Comparison of ENCODE assay signal across 20 mouse cellular contexts in genomic region chr8:107153326-107154210, GRCm38 (mm10). TPM values are rescaled to one million over a fixed set of nuclear protein-coding genes. Genes with fewer than 3 reads are reported as not detected.
DNase-seq lines count a peak whose midpoint lies in the region; ATAC-seq and TF ChIP-seq lines count a peak whose summit lies in the region.
"Had no signal": no experiment of that assay in that cellular context is flagged by ENCODE, and none has a peak within 500 bp of the region (broad histone marks: within the 10 kb centered on the region; RNA-seq: fewer than 3 reads in every experiment).

No protein-coding gene starts in this region.

- no peak for ATAC-seq in hindbrain, embryonic 11.5 days (ENCODE audit: low FRiP score)
- ATAC-seq: forebrain, embryonic 16.5 days; hindbrain, postnatal 0 days; midbrain, embryonic 16.5 days had no signal

- 93% methylated on average over 14 of the region's 14 CpGs for WGBS in hindbrain, embryonic 11.5 days

- H3K79me2 ChIP-seq in myocyte (ENCODE audit: control insufficient read depth, insufficient read depth): peaks cover 80% of the 10 kb centered on the region

- H3K27ac ChIP-seq in hindbrain, embryonic 11.5 days (ENCODE audit: low read depth, low read length): no peak overlapping the region
- H3K27ac ChIP-seq: forebrain, embryonic 10.5 days; hindbrain, embryonic 10.5 days; hindbrain, postnatal 0 days; stomach, embryonic 15.5 days had no signal

- peaks cover 43% of the 10 kb centered on the region for H3K36me3 ChIP-seq in myocyte (ENCODE audit: control insufficient read depth, insufficient read depth)
- H3K36me3 ChIP-seq in hindbrain, embryonic 11.5 days (ENCODE audit: control insufficient read depth, insufficient read depth, low read length): peaks cover 5% of the 10 kb centered on the region; the same call in 1 of the 2 replicates

- no peak overlapping the region for H3K4me3 ChIP-seq in myocyte
- H3K4me3 ChIP-seq in hindbrain, embryonic 11.5 days (ENCODE audit: low read depth, low read length): no peak overlapping the region
- H3K4me3 ChIP-seq: forebrain, embryonic 10.5 days; hindbrain, embryonic 10.5 days; stomach, embryonic 15.5 days had no signal

- no peaks in the 10 kb centered on the region for H3K9me3 ChIP-seq in hindbrain, embryonic 11.5 days (ENCODE audit: control insufficient read depth, low read length)
- H3K9me3 ChIP-seq: hindbrain, embryonic 10.5 days; stomach, embryonic 15.5 days had no signal

- H3K9ac ChIP-seq in hindbrain, embryonic 11.5 days (ENCODE audit: low read depth, low read length): no peak overlapping the region
- H3K9ac ChIP-seq: stomach, embryonic 15.5 days had no signal

- no peak overlapping the region for H3ac ChIP-seq in myocyte (ENCODE audit: control insufficient read depth, insufficient read length)

- TF ChIP-seq POLR2A in myocyte (IDR thresholded peaks at IDR 0.05; ENCODE audit: insufficient read length, low read depth): no peak

- H3K4me1 ChIP-seq in hindbrain, embryonic 11.5 days (replicated peaks; ENCODE audit: control insufficient read depth, insufficient read depth, low read length): no peaks in the 10 kb centered on the region

- H3K4me2 ChIP-seq in myocyte (ENCODE audit: low read depth): peak overlapping the region; percentile 47
- H3K4me2 ChIP-seq in hindbrain, embryonic 11.5 days (replicated peaks; ENCODE audit: low read depth, low read length): no peak overlapping the region
- H3K4me2 ChIP-seq: heart, embryonic 11.5 days; stomach, embryonic 15.5 days had no signal

- peak; percentile 53 for DNase-seq in adrenal gland, adult 2 months
- no peak for DNase-seq in adrenal gland, postnatal 14 days
- DNase-seq in kidney, adult 9 months: peak; percentile 68
- DNase-seq in kidney, postnatal 14 days: no peak
- peak; percentile 35 for DNase-seq in lung, postnatal 36 days
- no peak for DNase-seq in lung, postnatal 10 days
- no peak for DNase-seq in hindbrain, embryonic 11.5 days (ENCODE audit: low spot score)
- DNase-seq: cerebellum, adult 18-20 months; cerebellum, postnatal 14 days; gastrocnemius, postnatal 10 days; heart, postnatal 10 days; thymus, postnatal 25 days had no signal

- no peaks in the 10 kb centered on the region for H3K27me3 ChIP-seq in myocyte (ENCODE audit: control insufficient read depth, insufficient read depth, insufficient read length)
- H3K27me3 ChIP-seq in hindbrain, embryonic 11.5 days (ENCODE audit: control insufficient read depth, insufficient read depth, low read length): no peaks in the 10 kb centered on the region
- H3K27me3 ChIP-seq: stomach, embryonic 15.5 days had no signal

TF ChIP-seq in myocyte, 11 proteins besides CTCF, POLR2A, EP300 and RAD21:
- TF ChIP-seq MYOD1 (IDR thresholded peaks at IDR 0.05; ENCODE audit: control insufficient read depth in 1 of 3, insufficient read length in 2 of 3, low read depth in 2 of 3) (peak in 1 of 3 experiments; percentile 38), CEBPB (IDR thresholded peaks at IDR 0.05; ENCODE audit: insufficient read depth, poor library complexity, severe bottlenecking) (no peak)
TF ChIP-seq in myocyte: peak in this region for 1.

RNA-seq across cellular contexts. Expression of gene Cyb5b, which starts 3.1 kb away (rescaled TPM):
- 100 to 1,000 TPM; 384 to 492 TPM for total RNA-seq in adrenal gland, adult 2 months (2021)
- 212 and 282 TPM in 2 replicates for polyA plus RNA-seq in adrenal gland, adult 2 months (2012; rRNA removed)
- 260 and 305 TPM in 2 replicates for total RNA-seq in adrenal gland, postnatal 14 days (2021)
- polyA plus RNA-seq in myocyte (2012; fragmentation: generic; extraction: Trizol): 48.3 TPM
- 165 and 176 TPM in 2 replicates for polyA plus RNA-seq in hindbrain, embryonic 11.5 days (2014; fragmentation: Nextera tagmentation; extraction: Ambion mirVana)

RNA-seq across cellular contexts. Expression of gene Terf2, which starts 57.2 kb away (rescaled TPM):
- 10 to 100 TPM; 22.9 to 23.5 TPM for total RNA-seq in adrenal gland, adult 2 months (2021)
- 5.5 and 6.3 TPM in 2 replicates for polyA plus RNA-seq in adrenal gland, adult 2 months (2012; rRNA removed)
- 25.0 and 26.2 TPM in 2 replicates for total RNA-seq in adrenal gland, postnatal 14 days (2021)
- 14.7 TPM for polyA plus RNA-seq in myocyte (2012; fragmentation: generic; extraction: Trizol)
- polyA plus RNA-seq in hindbrain, embryonic 11.5 days (2014; fragmentation: Nextera tagmentation; extraction: Ambion mirVana): 16.1 and 18.8 TPM in 2 replicates

Comparison
In these comparisons a context has a peak if more than half of its experiments do, and no peak if none do; other contexts are left out.
1. DNase-seq: peak in adrenal gland, adult 2 months (single experiment), kidney, adult 9 months (single experiment) and lung, postnatal 36 days (single experiment); none in adrenal gland, postnatal 14 days (single experiment), kidney, postnatal 14 days (single experiment), lung, postnatal 10 days (single experiment) and hindbrain, embryonic 11.5 days (single experiment).